Comparison of ENCODE assay signal across 17 mouse cellular contexts in genomic region chr7:112409991-112410390, GRCm38 (mm10). TPM values are rescaled to one million over a fixed set of nuclear protein-coding genes. Genes with fewer than 3 reads are reported as not detected.
"Had no signal": no experiment of that assay in that cellular context is flagged by ENCODE, and none has a peak within 500 bp of the region (broad histone marks: within the 10 kb centered on the region; RNA-seq: fewer than 3 reads in every experiment).

No protein-coding gene starts in this region.

- H3K4me1 ChIP-seq: neural tube, embryonic 13.5 days; stomach, embryonic 15.5 days had no signal

- H3K27me3 ChIP-seq: neural tube, embryonic 13.5 days; neural tube, embryonic 15.5 days; stomach, embryonic 15.5 days had no signal

- DNase-seq: retina, postnatal 1 day; right cerebral cortex, adult 18-20 months; right cerebral cortex, postnatal 14 days; right cerebral cortex, postnatal 25 days; right cerebral cortex, postnatal 4 days; spleen, adult 18-20 months; thymus, adult 18-20 months; thymus, adult 2 months; thymus, postnatal 14 days; thymus, postnatal 25 days; thymus, postnatal 36 days; thymus, postnatal 4 days had no signal

- H3K9me3 ChIP-seq: neural tube, embryonic 13.5 days; neural tube, embryonic 15.5 days; stomach, embryonic 15.5 days had no signal

- H3K4me3 ChIP-seq: neural tube, embryonic 13.5 days; neural tube, embryonic 15.5 days; stomach, embryonic 15.5 days had no signal

- H3K27ac ChIP-seq: neural tube, embryonic 13.5 days; neural tube, embryonic 15.5 days; stomach, embryonic 15.5 days; stomach, postnatal 0 days had no signal

- H3K9ac ChIP-seq: neural tube, embryonic 13.5 days; neural tube, embryonic 15.5 days; stomach, embryonic 15.5 days had no signal

- H3K36me3 ChIP-seq: neural tube, embryonic 13.5 days; neural tube, embryonic 15.5 days; stomach, embryonic 15.5 days had no signal

- H3K4me2 ChIP-seq: neural tube, embryonic 13.5 days; neural tube, embryonic 15.5 days; stomach, embryonic 15.5 days had no signal

RNA-seq across cellular contexts. Expression of gene Parva, which starts 17.3 kb away (rescaled TPM):
- total RNA-seq: neutrophil, adult 5-6 weeks had no signal
